Mouse (Mus musculus): ENCODE results near the gene Smim6.

Gene Smim6

DNA sequence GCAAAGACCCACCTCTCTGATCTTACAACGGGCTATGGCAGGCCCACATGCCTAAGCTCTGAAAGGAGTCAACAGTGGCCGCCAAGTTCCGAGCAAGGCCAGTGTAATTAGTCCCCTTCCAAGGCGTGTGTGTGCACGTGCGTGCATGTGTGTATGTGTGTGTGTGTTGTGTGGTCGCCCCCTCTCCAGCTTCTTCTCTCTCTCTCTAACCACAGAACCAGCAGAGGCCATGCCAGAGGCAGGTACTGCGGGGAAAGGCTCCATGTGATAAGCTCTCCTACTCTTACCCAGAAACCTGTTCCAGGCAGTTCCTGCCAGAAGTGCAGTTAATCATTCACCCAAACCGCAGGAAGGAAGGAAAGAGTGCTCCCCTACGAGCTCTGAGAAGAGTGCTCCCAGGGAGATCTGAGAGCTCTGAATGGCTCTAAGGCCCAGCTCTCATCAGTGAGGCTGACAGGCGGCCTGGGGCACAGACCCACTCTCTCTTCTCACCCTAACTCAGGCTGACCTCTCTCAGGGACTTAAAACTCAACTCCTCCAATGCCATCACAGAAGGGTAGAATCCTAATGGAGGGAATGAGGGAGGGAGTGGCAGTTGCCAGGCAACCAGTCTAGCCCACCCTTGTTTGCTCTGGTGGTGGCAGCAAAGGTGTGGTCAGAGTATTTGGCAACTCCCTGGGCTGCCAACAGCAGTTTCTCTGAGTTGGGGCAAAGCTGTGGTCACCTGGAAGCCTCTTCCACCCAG is at the start of gene Smim6:
TSS of gene Smim6 (plus strand) at position 386 of the 745 bp plus-strand sequence.
- DNase-seq, result no peak

DNA sequence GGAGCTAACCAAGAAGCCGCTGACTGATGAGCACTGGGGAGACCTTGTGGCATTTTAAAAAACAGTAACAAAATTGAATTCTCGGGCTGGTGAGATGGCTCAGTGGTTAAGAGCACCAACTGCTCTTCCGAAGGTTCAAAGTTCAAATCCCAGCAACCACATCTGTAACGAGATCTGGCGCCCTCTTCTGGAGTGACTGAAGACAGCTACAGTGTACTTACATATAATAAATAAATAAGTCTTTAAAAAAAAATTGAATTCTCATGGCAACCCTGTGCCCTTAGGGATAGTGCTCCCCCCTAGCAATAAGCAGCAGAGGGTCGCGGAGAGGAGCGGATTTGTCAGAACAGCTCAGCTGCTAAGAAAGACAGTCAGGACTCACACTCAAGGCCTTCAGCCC is 47.9 kb upstream of the Smim6 start:
- no peak for DNase-seq

DNA sequence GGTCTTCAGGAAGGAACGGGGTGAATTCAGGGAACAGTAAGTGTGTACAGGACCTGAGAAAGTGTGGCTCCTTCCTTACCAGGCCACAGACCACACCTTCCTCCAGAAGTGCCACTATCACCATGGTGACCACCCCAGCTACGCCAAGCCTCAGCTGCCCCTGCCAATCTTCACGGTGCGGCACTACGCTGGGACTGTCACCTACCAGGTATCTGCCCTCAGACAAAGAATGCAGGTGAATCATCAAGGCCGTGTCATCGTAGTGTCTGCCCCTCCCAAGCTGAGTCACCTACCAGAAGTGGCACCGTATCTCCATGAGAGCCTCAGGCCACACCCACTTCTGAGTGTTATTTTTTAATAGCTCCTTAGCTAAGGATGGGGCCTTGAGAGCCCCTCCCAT is 42.4 kb upstream of the Smim6 start:
- no peak for DNase-seq

DNA sequence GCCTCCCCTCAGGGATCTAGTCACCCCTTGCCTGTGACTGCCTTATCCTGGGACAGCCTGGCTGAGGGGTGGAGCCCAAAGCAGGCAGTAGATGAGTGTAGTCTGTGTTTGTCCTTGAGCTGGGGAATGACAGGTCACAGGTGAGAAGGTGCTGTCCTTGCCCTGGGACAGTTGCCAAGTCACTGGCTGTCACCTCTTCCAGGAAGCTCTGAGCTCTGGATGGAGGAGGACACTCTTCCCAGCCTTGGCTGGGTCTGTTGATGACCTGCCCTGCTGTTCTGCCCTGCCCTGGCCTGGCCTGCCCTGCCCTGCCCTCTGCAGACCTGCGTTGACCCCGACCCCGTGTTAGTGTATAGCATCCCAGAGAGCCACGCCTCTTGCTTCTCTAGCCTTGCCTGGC is 39.4 kb upstream of the Smim6 start:
- no peak for DNase-seq

DNA sequence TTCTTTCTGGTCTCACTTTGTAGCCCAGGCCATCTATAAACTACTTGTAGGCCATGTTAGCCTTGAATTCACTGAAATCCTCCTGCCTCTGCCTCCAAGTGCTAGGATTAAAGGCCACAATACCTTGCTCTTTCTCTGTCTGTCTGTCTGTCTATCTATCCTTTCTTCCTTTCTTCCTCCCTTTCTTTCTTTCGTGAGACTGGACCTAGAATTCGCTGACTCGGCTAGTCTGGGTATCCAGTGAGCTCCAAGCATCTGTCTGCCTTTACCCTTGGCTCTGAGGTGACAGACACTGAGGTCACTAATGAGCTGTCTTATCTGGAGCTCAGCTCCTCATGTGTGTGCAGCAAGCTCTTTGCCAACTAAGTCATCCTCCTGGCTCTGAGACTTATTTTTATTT is 35.9 kb upstream of the Smim6 start:
- no peak for DNase-seq

DNA sequence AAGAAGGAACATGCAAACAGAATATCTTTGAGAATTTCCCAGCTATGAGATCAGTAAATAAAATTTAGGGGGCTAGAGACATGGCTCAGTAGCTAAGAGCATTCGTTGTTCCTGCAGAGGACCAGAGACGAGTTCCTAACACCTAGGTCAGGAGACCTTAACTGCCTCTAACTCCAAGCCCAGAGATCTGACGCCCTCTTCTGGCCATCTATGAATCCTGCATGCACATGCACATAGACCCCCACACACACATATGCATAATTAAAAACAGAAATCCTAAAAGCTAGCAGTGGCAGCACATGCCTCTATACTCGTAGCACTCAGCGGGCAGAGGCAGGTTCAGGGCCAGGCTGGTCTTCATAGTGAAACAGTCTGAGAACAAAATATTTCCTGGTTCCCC is 35.4 kb upstream of the Smim6 start:
- no peak for DNase-seq

DNA sequence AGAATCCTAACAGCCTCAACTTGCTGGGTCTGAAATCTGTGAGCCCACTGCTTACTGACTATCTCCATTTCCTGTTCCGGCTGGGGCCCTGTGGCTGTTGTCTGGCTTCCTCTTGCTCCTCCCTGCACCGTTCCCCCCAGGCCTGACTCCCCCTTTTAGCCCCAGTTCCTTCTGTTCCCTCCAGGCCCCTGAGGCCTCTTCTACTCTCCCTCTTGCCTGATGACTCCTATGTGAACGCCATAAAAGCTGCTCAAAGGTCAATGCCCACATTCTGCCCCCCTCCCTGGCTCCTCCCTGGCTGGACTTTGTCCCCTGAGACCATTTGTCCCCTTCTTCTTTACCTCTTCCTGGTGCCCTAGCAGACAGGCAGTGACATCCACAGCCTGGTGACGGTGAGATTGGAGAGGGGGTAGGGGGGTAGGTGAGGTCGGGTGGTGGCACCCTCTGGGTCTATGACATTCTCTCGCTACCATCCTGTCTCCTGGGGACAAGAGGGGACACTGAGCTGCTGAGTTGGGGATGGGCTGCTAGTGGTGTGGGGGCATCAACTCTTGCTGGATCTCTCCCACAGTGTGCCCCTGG is 34.6 kb upstream of the Smim6 start:
- DNase-seq, result no peak

DNA sequence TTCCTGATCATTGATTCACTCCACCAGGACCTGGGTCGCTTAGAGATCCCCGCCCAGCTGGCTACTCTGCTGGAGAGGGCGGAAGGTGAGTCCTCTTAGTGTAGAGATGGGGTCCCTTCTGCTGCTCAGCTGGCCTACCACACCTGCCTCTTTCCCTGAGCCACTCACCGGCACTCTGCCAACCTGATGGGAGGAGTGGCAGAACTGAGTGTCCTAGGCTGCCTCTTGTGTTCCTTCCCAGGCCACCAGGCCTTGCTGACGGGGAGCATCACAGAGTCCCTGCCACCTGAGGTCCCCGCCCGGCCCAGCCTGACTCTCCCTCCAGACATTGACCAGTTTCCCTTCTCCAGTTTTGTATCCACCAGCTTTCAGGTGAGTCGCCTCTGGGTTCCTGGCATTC is 33.7 kb upstream of the Smim6 start:
- DNase-seq, result no peak

DNA sequence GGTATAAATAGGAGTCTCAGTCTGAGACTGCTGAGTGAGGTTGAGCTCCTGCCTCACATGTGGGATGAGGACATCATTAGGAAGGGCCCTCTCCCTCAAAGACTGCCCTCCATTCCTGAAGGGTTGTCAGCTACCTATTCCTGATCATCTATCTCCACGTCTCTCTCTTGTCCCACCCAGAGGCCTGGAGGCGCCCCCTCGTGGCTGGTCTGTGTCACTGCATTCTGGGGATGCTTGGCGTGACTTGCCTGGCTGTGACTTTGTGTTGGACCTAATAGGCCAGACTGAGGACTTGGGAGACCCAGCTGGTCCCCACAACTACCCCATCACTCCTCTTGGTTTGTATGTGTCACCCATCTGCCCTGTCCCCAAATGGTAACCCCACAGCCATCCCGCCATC is 30.8 kb upstream of the Smim6 start:
- no peak for DNase-seq

DNA sequence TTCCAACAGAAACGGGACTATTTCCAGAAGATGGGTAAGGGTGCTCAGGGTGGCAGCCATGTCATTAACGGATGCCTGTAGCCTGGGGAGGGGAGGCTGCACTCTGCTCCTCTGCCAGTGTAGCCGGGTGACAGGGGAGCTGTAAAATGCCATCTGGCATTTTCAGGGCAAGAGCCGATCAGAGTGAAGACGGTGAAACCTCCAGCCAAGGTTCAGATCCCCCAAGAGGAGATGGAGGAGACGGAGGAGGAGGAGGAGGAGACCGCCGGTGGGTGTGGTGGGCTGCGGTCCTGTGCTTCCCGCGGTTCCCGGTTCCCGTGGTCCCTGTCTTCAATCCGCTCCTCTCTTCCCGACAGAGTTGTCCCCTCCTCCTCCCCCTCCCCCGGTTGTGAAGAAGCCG is 28.6 kb upstream of the Smim6 start:
- peak in 1 of 2 experiments; percentile 30 for DNase-seq

DNA sequence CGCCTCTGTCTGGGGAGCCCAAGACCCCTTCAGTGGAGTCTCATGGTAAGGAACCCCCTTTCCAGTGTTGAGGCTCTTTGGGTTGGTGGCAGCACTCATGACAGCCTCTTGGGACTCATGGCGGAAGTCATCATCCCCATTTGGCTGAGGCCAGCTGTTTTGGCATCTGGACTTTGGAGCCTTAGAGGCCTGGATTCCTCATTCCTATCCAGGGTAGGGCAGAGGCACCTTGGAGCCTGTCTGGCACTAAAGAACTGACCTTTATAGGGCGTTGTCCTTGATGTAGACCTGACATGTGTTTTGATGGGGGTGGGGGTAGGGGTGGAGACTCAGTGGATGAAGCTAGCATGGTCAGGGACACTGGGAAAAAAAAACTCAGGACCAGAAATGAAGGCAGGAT is 27.5 kb upstream of the Smim6 start:
- no peak for DNase-seq

DNA sequence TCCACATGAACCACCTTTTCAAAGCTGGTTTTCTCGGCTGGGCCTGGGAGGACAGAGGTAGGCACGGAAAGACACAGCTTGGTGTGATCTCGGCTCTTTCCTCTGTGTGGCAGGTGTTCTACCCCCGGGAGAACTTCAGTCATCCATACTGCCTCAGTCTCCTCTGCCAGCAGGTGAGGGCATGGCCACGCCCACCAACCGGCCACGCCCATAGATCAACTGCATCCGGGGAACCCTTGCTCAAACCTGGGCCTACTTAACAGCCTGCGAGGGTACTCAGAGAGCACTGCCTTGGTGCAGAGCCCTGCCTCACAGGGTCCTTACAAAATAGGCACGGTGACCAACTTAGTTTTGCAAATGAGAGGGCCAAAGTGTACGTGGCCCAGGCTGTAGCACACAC is 26.5 kb upstream of the Smim6 start:
- DNase-seq, result no peak

DNA sequence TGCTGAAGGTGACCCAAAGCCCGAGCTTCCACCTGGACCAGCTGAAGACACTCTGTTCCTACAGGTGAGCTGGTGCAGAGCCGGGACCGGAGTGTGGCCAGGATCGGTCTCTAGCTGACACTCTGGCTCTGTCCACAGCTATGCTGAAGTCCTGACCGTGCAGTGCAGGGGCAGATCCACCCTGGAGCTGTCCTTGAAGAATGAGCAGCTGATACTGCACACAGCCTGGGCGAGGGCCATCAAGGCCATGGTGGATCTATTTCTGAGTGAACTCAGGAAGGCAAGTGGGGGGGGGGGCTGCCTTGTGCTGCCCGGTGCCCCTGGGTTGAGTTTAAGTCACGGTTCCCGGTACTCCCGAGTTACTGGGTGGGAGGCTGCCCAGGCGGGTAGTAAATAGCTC is 25.4 kb upstream of the Smim6 start:
- no peak for DNase-seq

DNA sequence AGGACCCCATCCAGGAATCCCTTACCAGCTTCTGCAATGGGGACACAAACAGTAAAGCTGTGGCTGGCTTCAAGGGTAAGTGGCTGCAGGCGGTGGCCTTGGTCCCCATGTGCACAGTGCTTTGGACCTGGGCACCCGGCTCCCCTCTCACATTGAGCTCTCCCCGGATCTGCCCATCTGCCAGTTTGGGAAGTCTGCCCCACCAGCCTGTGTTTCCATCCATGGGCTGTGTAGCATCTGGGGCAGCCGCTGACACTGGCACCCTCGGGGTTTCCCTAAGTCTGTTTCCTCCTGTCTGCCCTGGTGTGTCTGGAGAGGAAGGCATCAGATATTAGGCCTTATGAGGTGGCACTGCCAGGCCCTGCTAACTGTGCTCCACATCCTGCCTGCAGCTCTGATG is 23.8 kb upstream of the Smim6 start:
- no peak for DNase-seq

DNA sequence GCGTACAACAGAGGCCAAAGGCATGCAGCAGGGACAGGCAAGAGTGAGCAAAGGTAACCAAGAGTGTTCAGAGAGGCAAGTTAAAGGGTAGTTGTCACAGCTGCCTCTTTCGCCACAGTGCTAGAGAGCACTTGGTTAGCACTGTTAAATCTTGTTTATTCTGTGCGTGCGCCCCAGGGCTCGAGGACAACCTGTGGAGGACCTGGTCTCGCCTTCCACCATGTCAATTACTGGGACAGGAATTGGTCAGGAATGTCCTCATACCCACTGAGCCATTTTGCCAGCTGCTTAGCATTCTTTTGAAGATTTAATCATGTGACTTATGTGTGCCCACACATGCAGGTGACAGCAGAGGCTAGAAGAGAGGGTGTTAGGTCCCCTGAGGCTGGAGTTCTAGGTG is 22.7 kb upstream of the Smim6 start:
- no peak for DNase-seq

DNA sequence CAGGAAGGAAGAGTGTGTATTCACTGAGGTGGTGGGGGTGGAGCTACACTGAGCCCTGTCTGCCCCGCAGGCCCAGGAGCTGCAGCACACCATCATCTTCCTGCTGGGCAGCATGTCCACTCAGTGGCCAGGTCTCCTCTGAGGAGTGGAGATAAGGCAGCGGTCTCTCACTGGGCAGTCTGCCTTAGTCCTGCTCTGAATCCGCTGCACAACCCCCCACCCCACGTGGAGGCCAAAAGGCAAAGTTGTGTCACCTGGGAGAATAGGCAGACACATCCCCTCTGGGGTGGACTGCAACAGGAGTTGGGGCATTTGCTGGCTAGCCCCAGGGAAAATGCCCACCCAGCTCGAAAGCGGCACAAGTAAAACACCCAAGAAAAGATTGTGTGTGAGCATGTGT is 19.6 kb upstream of the Smim6 start:
- no peak for DNase-seq

DNA sequence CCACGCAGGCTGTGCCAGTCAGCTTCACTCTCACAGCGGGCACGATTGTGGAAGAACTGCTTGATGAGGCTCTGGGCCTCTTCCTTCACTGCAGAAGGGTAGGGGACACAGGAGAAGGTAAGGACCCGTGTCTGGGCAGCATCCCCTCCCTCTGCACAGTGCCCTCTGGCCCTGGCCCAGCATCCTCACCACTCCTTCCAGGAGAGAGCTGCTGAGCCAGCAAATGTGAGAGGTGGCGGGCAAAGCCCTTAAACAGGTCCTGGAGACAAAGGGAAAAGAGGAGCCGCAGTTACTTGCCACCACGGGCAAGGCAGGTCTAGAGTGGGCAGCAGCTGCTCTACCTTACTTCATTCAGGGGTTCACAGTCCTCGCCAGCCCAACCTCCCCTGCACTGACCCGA is 18.7 kb upstream of the Smim6 start:
- DNase-seq, result no peak

DNA sequence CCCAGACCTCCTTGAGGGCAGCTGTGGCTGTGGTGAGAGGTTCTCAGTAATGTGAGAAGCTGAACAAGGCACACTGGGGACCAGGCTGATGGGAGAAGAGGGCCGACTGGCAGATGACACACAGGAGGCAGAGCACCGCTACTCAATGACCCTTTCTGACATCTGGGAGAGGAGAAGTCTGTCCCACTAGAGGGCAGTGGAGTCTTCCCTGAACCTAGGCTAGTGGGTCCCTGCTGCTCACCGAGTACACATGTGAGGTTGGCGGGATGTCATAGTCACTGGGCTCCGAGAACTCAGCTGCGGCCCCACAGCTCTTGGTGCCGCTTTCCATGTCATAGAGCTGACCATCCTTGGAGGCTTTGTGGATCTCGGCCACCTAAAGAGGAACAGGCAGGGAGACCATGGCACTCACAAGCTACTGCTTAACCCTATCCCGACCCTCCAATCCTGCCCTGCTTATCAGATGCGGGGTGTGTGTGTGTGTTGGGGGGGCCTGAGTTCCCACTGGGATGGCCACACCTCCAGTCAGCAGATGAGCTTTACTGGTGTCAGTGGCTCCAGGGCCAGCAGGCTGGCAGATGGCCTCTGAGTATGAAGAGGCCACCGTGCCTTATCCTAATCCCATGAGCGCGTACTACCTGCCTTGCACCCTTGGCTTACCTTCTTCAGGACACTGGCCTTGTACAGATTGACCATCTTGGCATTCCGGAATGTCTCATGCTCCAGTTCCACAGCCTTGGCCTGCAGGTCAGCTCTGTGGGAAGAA is 16.9 kb upstream of the Smim6 start:
- DNase-seq, result peak; percentile 57 to 74

DNA sequence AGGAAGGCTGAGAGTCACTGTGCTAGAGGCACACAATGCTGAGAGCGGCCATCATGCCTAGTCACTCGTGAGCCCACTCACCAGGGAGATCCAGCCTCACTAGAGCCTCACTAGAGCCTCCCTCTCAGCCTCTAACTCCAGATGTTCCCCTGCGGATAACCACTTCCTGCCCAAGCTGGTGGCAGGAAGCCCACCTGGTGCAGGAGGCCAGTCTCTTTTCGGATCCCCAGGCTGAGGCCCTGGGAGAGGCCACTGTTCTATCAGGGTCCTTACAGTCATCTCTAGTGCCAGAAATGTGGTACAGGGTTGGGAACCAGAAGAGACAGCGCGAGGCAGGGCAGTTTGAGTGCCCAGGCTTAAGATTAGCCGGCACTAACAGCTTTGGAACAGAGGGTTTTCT is 13.4 kb upstream of the Smim6 start:
- DNase-seq, result no peak

DNA sequence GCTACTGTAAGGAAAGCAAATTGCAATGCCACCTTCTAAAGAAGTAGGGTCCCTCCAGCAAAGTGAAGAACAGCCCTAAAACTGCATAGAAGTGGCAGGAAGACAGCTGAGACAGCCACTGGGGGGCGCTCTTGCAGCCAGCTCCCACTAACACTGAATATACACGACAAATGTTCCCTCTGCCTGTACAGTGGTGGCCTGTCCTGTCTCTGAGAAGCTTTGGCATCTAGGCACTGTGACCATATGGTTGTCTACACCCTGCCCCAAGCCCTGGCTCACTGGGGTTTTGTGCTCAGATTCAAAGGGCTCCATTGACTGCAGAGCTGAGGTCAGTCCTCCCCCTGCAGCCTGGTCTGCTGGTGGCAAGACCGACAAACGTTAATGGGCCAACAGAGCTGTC is 12.9 kb upstream of the Smim6 start:
- DNase-seq, result peak; percentile 83 to 87

DNA sequence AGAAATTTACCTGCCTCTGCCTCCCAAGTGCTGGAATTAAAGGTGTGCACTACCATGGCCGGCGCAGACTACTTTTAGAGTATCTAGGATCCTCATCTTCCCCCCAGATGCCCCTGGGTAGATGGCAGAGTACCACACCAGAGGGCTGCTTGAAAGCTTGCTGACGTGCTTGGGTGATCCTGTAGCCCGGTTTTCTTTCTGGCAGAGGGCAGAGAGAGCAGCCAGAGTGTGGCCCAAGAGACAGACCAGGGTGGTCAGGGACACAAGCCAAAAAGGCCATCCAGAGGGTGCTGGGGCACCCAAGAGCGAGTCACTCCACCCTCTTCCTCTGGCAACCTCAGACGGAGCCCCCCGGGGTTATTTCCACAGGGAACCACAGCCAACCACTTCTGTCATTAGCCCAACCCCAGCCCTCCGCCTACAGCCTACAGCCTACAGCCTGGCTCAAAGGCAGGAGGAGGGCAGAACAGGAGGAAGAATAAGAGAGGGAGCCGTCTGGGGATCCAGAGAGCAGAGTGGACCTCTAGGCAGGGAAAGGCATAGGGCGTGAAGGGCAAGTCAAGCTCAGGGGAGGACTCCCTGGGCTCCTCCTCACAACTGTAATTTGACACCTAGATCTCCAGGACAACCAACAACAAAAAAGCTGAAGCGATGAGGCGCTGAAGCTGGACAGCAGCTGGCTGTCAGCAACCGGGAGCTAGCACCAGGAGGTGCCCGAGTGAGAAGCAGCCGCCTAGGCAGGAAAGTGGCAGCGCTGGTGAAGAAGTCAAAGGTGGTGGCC is 12.1 kb upstream of the Smim6 start, which contains the start of gene Smim5:
TSS of gene Smim5 (plus strand) at position 481 of the 781 bp plus-strand sequence.
- DNase-seq, result no peak

DNA sequence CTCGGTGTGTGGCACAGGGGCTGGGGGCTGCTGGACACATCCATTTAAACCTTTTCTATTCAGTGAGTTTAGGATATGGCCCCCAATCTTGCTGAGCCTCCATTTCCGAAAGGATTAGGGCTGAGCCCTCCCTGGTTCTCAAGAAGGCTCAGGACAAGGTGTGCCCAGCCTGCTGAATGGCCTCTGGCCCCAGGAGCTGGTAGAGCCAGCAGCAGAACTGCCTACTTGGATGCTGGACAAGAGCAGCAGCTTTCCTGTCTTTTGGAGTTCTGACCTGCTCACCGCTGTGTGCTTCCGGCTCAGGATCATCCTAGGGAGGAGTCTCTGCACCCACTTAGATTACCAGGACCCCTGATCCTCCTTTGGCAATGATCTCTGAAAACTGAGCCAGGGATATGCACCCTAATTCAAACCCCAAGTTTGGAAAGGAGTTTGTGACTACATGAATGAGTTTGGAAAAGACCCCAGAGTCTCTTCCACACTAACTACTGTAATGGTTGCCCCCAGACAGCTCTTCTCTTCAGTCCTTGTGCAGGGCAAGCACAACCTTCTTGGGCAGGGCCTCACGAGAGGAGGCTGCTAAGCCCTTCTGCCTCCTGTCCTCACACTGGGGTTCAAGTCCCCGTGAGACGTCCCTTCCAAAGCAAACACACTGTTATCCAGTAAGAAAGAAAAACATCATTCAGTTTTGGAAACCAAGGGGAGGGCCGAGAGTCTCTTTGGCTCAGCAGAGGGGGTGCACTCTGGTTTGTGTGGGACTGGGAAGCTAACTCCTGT is 11.1 kb upstream of the Smim6 start:
- DNase-seq, result no peak
